Mouse (Mus musculus) Muller cell, postnatal 12 days (primary cell): Measurements from ENCODE around the gene Phospho1.

Source experiments
- DNase-seq: peaks from one replicate; pipeline ENCODE4 v3.0.0-alpha.2; 2015; ENCODE audit errors: inconsistent ontology term

The Phospho1 gene

DNA sequence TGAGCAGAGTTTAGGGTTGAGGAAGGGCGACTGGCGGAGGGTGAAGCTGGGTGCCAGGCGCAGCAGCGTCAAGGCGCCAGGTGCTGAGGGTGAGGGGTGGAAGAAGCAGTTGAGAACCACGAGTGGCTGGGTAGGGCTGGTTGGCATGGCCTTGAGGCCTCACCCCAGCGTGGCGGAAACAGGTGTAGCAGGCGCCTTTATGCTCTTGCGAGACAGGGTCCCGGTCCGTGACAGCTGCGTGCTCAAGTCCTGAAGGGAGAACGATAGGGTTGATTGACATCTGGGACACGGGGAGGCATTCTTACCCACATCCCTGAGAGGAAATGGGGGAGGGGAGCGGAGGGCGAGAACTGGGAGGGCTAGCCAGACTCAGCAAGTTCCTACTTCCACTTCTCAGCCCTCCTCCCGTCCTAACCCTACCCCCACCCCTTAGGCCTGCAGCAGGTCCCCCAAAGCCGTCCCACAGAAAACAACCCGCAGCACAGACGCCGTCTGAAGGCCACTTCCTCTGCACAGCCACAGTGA lies 9.9 kb downstream of the Phospho1 start:
- DNase-seq = peak; percentile 19

GRCm38 (mm10) chr11:95834742-95835710 lies 10.7 kb downstream of the Phospho1 start:
- DNase-seq = no peak

GRCm38 (mm10) chr11:95835832-95836231 lies 11.5 kb downstream of the Phospho1 start:
- no peak for DNase-seq

DNA sequence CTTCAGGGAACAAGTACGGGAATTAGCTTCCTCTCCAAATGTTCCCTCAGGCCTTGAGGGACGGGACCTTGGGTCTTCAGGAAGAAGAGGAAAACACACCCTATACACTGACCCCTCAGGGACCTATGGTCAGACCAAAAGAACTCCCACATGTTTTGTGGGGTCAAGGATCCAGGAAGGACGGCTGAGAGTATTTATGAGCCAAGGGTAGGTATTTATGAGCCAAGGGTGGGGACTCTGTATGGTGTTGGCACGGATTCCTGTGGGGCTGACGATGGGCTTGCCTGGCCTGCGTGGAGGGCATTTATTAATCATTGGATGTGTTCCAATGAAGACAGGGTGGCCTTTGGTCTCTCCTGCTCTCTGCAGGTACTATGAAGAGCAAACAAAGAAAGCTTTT lies 12.1 kb downstream of the Phospho1 start:
- no peak for DNase-seq

DNA sequence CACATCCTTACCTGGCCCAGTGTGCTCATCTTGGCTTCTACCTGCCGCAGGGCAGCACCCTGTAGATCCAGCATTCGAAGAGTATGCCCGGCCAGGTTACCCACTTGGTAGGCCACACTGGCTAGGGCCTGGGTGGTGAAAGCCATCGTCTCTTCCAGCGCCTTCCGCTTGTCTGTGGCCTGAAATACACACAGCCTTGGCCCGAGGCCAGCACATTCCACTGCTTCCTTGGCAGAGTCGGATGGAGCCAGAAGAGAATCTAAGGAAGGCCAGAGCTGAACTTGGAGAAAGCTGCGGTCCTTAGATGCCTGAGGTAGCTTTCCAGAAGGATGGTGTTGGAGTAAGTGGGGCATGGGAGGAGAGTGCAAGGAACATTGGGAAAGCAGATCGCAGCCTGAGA lies 12.8 kb downstream of the Phospho1 start, which contains the start of gene Gngt2:
Gngt2 (plus strand) TSS at position 158 of the 400 bp plus-strand sequence.
- DNase-seq = peak; percentile 69

DNA sequence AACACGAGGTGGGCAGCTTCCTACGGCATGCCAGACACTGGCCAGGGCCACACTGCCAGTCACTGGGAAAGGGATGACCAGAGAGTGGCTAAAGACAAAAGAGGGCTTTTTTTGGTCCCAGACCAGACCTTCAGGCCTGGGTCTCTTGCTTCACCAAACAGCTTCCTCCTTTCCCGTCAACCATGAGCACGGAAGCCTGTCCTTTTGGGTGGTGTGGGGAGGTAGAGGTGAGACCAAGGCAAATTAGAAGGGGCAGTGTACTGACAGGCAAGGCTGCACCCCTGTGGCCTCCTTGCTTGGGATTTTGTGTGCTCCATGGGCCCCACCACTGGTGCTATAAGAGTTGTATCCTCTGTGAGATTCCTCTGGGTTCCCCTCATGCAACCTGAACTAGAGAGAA lies 14.3 kb downstream of the Phospho1 start:
- no peak for DNase-seq

GRCm38 (mm10) chr11:95838999-95839868 lies 14.9 kb downstream of the Phospho1 start:
- DNase-seq = no peak

DNA sequence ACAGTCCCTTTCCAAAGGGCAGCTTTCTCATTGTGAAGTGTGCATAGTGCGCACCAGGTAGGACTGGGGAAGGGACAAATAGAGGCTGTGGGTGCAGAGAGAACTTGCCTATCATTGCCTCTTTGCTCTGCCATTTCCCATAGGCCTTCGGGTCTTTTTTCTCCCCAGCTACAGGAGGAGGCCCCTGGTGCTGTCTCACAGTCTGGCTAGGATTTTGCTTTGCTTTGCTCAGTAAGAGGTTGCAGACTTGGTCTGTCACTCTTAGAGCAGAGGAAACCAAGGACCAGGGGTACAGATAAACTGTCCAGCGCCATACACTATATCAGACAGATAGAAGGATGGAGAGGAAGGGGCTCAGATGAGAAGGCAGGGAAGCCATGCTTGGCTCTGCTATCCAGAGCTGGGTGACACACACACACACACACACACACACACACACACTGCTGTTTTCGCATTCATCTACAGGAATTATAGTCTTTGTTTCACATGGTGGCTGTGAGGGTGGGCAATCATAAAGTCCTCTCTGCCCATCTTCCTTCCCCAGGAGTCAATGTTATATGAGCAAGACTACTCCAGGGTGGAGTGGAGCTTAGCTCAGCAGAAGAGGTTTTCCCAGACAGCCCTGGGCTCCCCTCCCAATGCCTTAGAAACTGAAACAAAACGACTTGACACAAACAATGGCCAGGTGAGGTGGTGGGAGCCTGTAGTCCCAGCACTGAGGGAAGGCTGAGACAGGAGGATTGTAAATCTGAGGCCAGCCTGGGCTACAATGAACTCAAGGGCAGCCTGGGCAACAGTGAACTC lies 16.6 kb downstream of the Phospho1 start:
- no peak for DNase-seq

GRCm38 (mm10) chr11:95841498-95841830 lies 17.2 kb downstream of the Phospho1 start:
- no peak for DNase-seq

- DNase-seq = no peak
Measured at GRCm38 (mm10) chr11:95842074-95842681, 17.9 kb downstream of the Phospho1 start, which contains the start of gene Abi3. Gene Abi3, minus strand, starts transcription at chr11:95842476.

- no peak for DNase-seq
Measured at GRCm38 (mm10) chr11:95842953-95843352, 18.7 kb downstream of the Phospho1 start.

- DNase-seq = no peak
Measured at GRCm38 (mm10) chr11:95843421-95843950, 19.2 kb downstream of the Phospho1 start.

DNA sequence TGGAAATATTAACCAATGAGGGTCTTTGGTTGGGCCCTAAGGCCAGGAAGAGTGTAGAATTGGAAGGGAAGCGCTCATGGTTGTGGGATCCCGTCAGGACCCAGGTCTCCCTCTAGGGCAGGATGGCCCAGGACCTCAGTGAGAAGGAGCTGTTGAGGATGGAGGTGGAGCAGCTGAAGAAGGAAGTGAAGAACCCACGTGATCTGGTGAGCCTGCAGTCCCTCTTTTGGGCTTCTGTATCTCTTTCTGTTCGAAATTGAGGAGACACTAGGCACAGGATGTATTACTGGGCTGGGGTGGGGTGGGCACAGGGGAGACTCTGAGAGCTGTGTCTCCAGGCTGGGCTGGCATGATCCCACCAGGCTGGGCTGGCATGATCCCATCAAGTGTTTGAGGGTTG lies 20.6 kb downstream of the Phospho1 start:
- no peak for DNase-seq

DNA sequence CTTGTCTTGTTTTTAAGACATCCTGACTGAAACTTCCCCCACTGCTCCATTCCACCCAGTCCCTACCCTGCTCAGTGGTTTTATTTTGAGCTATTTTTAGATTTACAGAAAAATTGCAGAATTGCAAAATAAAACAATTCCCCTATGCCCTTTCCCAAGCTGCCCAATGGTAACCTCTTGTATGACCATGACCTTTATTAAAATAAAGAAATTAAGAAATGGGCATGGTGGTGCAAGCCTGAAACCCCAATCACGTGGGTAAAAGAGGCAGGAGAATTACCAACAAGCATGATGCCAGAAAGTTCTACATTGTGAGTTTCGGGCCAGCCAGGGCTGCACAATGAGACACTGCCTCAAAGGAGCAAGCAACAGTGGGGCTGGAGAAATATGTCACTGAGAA lies 26.6 kb downstream of the Phospho1 start:
- no peak for DNase-seq

DNA sequence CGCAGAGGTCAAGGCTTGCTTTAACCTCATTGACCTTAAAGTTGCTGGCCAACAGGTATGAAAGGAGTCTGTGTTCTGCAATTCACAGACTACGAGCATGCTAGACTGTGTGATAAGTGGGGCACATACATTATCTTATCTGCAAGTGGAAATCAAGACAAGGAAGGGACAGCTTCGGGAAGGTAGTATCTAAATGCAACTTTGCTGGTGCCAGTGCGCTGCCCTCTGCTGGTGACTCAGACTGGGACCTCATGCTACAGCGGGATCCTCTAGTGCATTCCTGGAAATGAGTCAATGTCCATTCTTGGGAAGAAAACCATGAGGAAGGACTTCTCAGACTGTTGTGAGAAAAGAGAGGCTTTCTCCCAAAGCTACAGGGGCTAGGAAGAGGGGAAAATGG lies 29.4 kb downstream of the Phospho1 start:
- peak; percentile 48 for DNase-seq

DNA sequence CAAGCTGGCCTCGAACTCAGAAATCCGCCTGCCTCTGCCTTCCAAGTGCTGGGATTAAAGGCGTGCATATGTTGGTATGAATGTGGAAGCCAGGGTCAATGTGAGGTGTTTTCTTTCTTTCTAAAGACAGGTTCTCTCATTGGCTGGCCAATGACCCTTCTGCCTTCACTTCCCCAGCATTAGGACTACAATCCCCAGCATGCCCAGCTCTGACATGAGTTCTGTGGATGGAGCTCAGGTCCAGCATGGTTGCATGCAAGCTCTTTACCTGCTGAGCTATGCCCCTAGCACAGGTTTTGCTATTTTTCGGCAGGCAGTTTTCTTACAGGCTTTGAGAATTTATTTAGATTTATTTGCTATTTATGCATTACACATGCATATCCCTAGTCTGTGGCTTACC lies 33.0 kb downstream of the Phospho1 start:
- no peak for DNase-seq

DNA sequence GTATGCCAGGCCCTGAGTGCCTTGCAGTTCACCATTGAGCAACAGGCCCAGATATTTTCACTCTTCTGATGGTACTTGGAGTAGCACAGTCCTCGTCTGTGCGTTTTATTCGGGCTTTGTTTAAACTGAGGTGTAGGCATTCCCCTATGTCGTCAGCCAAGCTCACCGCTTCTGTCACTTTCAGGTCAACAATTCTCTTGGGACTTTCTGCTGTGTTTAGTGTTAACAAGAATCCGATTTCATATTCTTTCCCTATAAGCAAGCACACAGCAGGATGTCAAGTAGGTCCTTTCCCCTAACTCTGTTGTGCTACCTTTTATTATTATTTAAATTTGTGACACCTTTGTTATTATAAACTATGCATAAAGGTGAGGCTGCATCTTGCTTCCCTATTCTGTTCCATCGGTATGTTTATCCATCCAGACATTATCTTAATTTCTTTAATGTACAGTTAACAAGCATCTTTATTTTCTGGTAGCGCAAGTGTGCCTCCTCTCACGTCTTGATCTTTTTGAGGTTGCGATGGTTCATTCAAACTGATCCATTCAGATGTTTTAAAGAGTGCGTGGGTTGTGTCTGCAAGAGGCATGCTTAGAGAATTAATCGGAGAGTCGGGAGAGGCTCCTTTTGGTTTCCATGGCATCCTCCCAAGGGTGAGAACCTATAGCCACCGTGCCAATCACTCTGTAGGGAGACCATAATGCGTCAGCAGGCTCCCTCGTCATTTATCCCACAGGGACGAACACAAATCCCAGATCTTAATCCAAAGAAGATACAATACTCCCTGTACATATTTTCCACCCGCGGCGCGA lies 33.6 kb downstream of the Phospho1 start:
- DNase-seq = no peak

GRCm38 (mm10) chr11:95858528-95859467 lies 34.5 kb downstream of the Phospho1 start:
- peak; percentile 100 for DNase-seq

DNA sequence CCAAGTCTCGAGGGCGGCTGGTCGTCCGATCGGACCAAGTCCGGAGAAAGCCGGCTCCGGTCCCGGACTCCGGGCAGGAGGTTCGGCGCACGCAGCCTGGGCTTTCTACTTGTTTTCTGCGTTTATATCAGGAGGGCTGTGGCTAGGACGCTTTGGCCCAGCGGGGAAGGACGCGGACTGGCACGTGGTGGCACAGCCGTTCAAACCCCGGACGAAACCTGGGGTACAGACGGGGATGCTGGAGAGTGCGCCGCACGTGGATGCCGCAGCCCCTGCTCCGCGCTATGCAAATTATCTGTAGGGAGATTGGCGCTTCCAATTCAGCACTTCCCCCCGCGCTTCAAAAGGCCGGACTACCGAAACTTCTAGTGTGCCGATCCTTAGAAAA lies 35.2 kb downstream of the Phospho1 start:
- peak; percentile 86 for DNase-seq
